Mouse (Mus musculus): ENCODE data around the gene Necap1. TPM values are rescaled to one million over a fixed set of nuclear protein-coding genes. Genes with fewer than 3 reads are reported as not detected.
A peak's percentile ranks its signal among the peaks of the same experiment; 100 is the strongest.

The Necap1 gene
- polyA plus RNA-seq, 1 experiment from 2014 or later = 32.9 TPM

DNA sequence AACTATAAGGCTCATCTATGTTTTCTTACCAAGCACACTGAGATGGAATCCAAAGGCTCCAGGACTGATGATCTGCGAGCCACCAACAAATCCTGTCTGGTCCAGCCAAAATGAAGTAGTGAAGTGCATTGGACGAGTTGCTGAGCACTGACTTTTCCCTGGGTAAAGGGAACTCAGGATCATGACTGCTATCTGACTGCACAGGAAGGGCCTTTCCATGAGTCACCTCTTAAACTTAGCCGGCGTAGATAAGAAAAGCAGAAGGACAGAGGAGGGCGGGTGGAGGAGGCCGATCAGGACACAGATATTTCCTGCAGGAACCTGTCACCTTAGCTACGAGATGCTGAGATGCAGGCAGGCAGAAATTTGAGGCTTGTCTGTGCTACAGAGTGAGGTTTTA, 18.3 kb upstream of the Necap1 start, which contains the start of gene C3ar1:
Gene C3ar1 (minus strand): TSS at position 207 of the 400 bp plus-strand sequence.
- Histone ChIP-seq H3K4me2 (peak within 1 kb of the TSS; percentile 8; the same call in 1 of the 2 replicates), H3K9me3 (replicated peaks) (no peaks in the 10 kb centered on the region; the same call in 1 of the 2 replicates), H3K27me3 (replicated peaks) (no peaks in the 10 kb centered on the region), H3K36me3 (no peaks in the 10 kb centered on the region), H3K4me3 (no peak within 1 kb of the TSS), H3K27ac (no peak within 1 kb of the TSS), H3K9ac (no peak within 1 kb of the TSS), H3K4me1 (peaks cover 9% of the 10 kb centered on the region)
- WGBS (ENCODE audit: insufficient replicate concordance) = 15% methylated on average over 7 of the region's 7 CpGs
- peak; percentile 74 for ATAC-seq

GRCm38 (mm10) chr6:122862434-122862833, 11.8 kb upstream of the Necap1 start:
- peaks cover 12% of the 10 kb centered on the region for H3K9me3 ChIP-seq (replicated peaks)
- H3K4me2 ChIP-seq = no peak overlapping the region
- H3K27me3 ChIP-seq (replicated peaks) = no peaks in the 10 kb centered on the region
- H3K9ac ChIP-seq = no peak overlapping the region
- H3K4me1 ChIP-seq = no peaks in the 10 kb centered on the region
- no peak for ATAC-seq
- no peak overlapping the region for H3K4me3 ChIP-seq
- no peaks in the 10 kb centered on the region for H3K36me3 ChIP-seq
- no peak overlapping the region for H3K27ac ChIP-seq
- WGBS (ENCODE audit: insufficient replicate concordance) = 57% methylated on average over 6 of the region's 6 CpGs

DNA sequence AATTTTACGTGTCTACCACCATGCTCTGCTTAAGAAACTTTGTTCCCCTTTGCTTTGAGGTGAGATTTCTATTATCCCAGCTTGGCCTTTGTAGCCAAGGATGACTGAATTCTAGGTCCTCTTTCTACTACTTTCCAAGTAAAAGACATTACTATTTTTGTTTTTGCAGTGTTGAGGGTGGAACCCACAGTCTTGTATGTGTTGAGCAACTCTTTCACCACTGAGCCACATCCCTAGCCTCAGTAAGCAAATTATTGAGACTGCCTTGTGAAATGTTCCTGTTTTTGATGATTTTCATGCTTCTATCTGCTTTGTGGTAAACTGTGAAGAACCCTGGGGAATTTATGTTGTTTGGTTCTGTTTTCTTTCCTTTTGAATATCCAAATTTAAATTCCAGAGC, 11.4 kb upstream of the Necap1 start:
- 74% methylated on average over 1 of the region's 1 CpGs for WGBS (ENCODE audit: insufficient replicate concordance)
- no peak overlapping the region for H3K9ac ChIP-seq
- H3K4me1 ChIP-seq = no peaks in the 10 kb centered on the region
- no peaks in the 10 kb centered on the region for H3K27me3 ChIP-seq (replicated peaks)
- H3K9me3 ChIP-seq (replicated peaks) = peaks cover 12% of the 10 kb centered on the region
- no peak overlapping the region for H3K4me3 ChIP-seq
- no peak overlapping the region for H3K27ac ChIP-seq
- ATAC-seq = no peak
- H3K36me3 ChIP-seq = no peaks in the 10 kb centered on the region
- H3K4me2 ChIP-seq = no peak overlapping the region

DNA sequence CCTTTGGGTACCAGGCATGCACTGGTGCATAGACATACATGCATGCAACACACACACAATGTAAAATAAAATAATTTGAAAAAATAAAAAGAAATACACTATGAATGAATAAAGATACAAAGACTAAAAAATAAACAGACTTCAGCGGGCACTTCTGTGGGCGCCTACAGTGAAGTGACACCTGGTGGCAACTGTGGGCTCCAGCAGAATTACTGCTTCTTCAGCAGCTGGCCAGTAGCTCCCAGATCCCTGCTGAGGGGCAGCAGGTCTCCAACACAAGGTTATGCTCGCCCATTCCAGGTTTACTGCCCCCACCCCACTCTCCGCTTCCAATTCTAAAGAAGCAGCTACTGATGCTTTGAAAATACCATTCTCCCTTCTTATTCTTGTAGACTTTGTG, 6.4 kb upstream of the Necap1 start:
- Histone ChIP-seq H3K4me2 (no peak overlapping the region), H3K9ac (no peak overlapping the region), H3K4me1 (no peaks in the 10 kb centered on the region), H3K4me3 (no peak overlapping the region), H3K9me3 (replicated peaks) (no peaks in the 10 kb centered on the region), H3K27ac (no peak overlapping the region), H3K27me3 (replicated peaks) (0 out of 2 replicates have a peak, but pooled peaks cover 8% of the 10 kb centered on the region), H3K36me3 (no peaks in the 10 kb centered on the region)
- WGBS (ENCODE audit: insufficient replicate concordance) = 54% methylated on average over 4 of the region's 4 CpGs
- no peak for ATAC-seq

DNA sequence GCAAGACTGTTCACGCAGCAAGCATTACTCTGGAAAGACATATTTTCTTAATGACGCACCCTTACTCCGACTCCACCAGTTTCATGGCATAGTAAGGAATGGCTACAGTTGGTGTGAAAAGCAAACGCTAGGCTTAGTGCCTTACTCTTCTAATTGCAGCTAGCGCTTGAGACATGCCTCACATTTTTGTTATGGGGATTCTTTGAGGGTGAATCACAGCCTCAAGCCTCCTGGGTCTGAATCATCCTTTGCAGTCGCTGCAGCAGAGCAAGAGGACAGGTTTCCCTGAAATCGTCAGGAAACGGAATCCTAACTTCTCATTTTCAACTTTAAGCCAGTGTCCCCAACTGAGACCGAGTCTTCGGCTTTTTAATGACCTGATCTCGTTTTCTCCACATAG, 4.4 kb upstream of the Necap1 start:
- 63% methylated on average over 11 of the region's 11 CpGs for WGBS (ENCODE audit: insufficient replicate concordance)
- Histone ChIP-seq H3K4me1 (peaks cover 4% of the 10 kb centered on the region; the same call in 1 of the 2 replicates), H3K27ac (no peak overlapping the region), H3K9me3 (replicated peaks) (no peaks in the 10 kb centered on the region), H3K4me3 (no peak overlapping the region), H3K9ac (no peak overlapping the region), H3K36me3 (no peaks in the 10 kb centered on the region), H3K4me2 (no peak overlapping the region), H3K27me3 (replicated peaks) (0 out of 2 replicates have a peak, but pooled peaks cover 8% of the 10 kb centered on the region)
- no peak for ATAC-seq

DNA sequence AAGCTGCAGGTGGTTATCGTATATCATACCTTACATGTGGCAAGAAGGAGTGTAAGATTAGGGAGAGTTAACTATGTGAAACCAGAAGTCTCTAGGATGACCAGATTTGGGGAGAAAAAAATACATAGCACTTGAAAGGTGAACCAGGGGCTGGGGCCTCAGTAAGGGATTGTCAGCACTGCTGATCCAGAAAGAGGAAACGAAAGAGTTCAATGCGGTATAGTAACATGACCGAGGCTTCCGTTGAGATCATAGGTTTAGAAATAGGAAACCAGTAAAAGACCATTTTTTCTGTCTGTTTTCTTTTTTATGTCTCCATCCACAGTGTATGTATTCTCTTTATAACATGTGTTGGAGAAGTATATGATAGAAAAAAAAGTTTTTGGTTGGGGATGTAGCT, 1.5 kb upstream of the Necap1 start:
- Histone ChIP-seq H3K4me2 (no peak overlapping the region), H3K27me3 (replicated peaks) (0 out of 2 replicates have a peak, but pooled peaks cover 8% of the 10 kb centered on the region), H3K9ac (no peak overlapping the region), H3K4me1 (peaks cover 24% of the 10 kb centered on the region), H3K27ac (no peak overlapping the region), H3K36me3 (peaks cover 21% of the 10 kb centered on the region), H3K9me3 (replicated peaks) (no peaks in the 10 kb centered on the region), H3K4me3 (no peak overlapping the region)
- 71% methylated on average over 5 of the region's 5 CpGs for WGBS (ENCODE audit: insufficient replicate concordance)
- ATAC-seq = no peak

GRCm38 (mm10) chr6:122874720-122875389, 581 bp downstream of the Necap1 start:
- Histone ChIP-seq H3K27me3 (replicated peaks) (0 out of 2 replicates have a peak, but pooled peaks cover 2% of the 10 kb centered on the region), H3K4me2 (peak overlapping the region; percentile 75), H3K9ac (peak overlapping the region; percentile 87), H3K4me1 (peaks cover 40% of the 10 kb centered on the region), H3K9me3 (replicated peaks) (no peaks in the 10 kb centered on the region), H3K27ac (peak overlapping the region; percentile 83), H3K36me3 (peaks cover 41% of the 10 kb centered on the region), H3K4me3 (peak overlapping the region; percentile 94)
- under 1% methylated on average over 31 of the region's 31 CpGs for WGBS (ENCODE audit: insufficient replicate concordance)
- ATAC-seq = peak; percentile 56

DNA sequence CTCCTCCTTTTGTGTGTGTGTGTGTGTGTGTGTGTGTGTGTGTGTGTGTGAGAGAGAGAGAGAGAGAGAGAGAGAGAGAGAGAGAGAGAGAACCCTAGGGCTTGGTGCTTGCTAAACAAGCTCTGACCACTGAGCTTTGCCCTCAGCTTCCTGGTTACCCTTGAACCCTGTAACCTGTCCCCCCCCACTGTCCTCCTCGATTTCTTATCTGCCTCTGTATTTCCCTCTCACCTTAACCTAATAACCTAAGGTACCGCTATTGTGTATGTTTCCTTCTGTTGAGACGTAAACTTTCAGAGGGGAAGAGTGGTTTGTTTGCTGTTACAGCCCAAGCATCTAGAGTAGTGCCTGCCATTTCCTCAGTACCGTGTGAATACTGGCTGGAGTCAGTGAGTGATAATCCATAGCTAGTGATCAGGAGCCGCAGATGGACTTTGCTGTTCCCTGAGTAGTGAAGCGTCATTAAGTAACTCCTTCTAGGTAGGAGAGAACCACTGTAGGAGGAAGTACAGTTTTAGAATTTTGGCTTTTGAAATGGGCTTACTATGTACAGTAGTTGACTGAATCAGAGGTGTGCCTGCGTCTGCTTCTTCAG, 5.0 kb downstream of the Necap1 start:
- H3K4me2 ChIP-seq = no peak overlapping the region
- no peak overlapping the region for H3K27ac ChIP-seq
- WGBS (ENCODE audit: insufficient replicate concordance) = 85% methylated on average over 7 of the region's 7 CpGs
- H3K27me3 ChIP-seq (replicated peaks) = no peaks in the 10 kb centered on the region
- no peak overlapping the region for H3K9ac ChIP-seq
- peaks cover 36% of the 10 kb centered on the region for H3K4me1 ChIP-seq
- H3K36me3 ChIP-seq = peaks cover 84% of the 10 kb centered on the region
- ATAC-seq = no peak
- H3K9me3 ChIP-seq (replicated peaks) = no peaks in the 10 kb centered on the region
- no peak overlapping the region for H3K4me3 ChIP-seq

GRCm38 (mm10) chr6:122879781-122880505, 5.7 kb downstream of the Necap1 start:
- Histone ChIP-seq H3K9ac (no peak overlapping the region), H3K27me3 (replicated peaks) (no peaks in the 10 kb centered on the region), H3K27ac (no peak overlapping the region), H3K4me1 (peaks cover 36% of the 10 kb centered on the region), H3K4me3 (no peak overlapping the region), H3K36me3 (peaks cover 91% of the 10 kb centered on the region), H3K4me2 (no peak overlapping the region), H3K9me3 (replicated peaks) (no peaks in the 10 kb centered on the region)
- 77% methylated on average over 7 of the region's 7 CpGs for WGBS (ENCODE audit: insufficient replicate concordance)
- ATAC-seq = no peak

DNA sequence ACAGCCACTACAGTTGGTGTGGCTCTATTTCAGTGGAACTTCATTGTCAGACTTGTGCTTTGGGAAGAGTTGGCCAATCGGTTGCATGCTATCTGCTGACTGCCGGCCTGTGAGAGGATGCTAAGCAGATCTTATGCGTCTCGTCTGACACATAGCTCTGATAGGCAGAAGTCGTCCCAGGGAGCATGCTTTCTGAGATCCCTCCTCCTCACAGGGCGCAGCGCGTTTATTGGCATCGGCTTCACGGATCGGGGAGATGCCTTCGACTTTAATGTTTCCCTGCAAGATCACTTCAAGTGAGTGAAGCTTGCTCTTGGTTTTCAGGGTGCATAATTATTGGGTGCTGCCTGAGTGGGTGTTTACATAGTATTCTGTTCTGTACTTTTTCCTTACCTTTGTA, 7.0 kb downstream of the Necap1 start:
- Histone ChIP-seq H3K27me3 (replicated peaks) (no peaks in the 10 kb centered on the region), H3K9me3 (replicated peaks) (no peaks in the 10 kb centered on the region), H3K27ac (no peak overlapping the region), H3K9ac (no peak overlapping the region), H3K4me1 (peaks cover 23% of the 10 kb centered on the region), H3K4me3 (no peak overlapping the region), H3K36me3 (peaks cover 99% of the 10 kb centered on the region), H3K4me2 (no peak overlapping the region)
- 89% methylated on average over 12 of the region's 12 CpGs for WGBS (ENCODE audit: insufficient replicate concordance)
- ATAC-seq = no peak

- 92% methylated on average over 9 of the region's 9 CpGs for WGBS (ENCODE audit: insufficient replicate concordance)
- Histone ChIP-seq H3K9me3 (replicated peaks) (no peaks in the 10 kb centered on the region), H3K4me1 (peaks cover 8% of the 10 kb centered on the region), H3K9ac (no peak overlapping the region), H3K27ac (no peak overlapping the region), H3K36me3 (peaks cover 99% of the 10 kb centered on the region), H3K27me3 (replicated peaks) (no peaks in the 10 kb centered on the region), H3K4me3 (no peak overlapping the region), H3K4me2 (no peak overlapping the region)
- no peak for ATAC-seq
Observed at GRCm38 (mm10) chr6:122883603-122884002, 9.3 kb downstream of the Necap1 start.

DNA sequence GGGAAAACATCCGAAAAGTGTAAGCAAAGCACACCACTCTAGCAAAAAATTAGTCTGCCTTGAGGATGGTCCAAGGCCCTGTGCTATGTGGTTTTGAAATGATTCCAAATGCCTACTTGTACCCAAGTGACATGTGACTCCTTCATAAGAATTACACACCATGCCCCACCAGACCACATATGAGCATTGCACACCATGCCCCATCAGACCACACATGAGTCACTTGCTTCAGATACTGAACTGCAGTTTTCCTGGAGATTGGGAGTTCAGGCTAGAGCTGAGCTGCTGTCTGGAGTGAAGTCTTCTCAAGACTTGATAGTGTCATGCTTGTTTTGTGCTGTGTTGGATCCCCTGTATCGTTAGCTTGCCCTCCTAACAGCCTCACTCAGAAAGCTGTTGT, 15.3 kb downstream of the Necap1 start:
- peaks cover 67% of the 10 kb centered on the region for H3K36me3 ChIP-seq
- H3K4me1 ChIP-seq = no peaks in the 10 kb centered on the region
- H3K4me2 ChIP-seq = no peak overlapping the region
- no peak overlapping the region for H3K27ac ChIP-seq
- ATAC-seq = no peak
- 89% methylated on average over 2 of the region's 2 CpGs for WGBS (ENCODE audit: insufficient replicate concordance)
- H3K9me3 ChIP-seq (replicated peaks) = no peaks in the 10 kb centered on the region
- H3K9ac ChIP-seq = no peak overlapping the region
- H3K4me3 ChIP-seq = no peak overlapping the region
- no peaks in the 10 kb centered on the region for H3K27me3 ChIP-seq (replicated peaks)
